Mouse (Mus musculus) cortical plate, adult 2 months (tissue): Measurements from ENCODE around the gene Fam170b.

Experiments used
- CTCF ChIP-seq: fragments of 200-500 bp; IDR thresholded peaks from 2 replicates; pipeline ENCODE4 v1.5.1; 2011; ENCODE audit warnings: mild to moderate bottlenecking, control low read depth, low read length; ENCODE audit not compliant: insufficient read depth; ENCODE audit errors: extremely low read depth
- POLR2A ChIP-seq: fragments of 200-500 bp; IDR thresholded peaks from 2 replicates; pipeline ENCODE4 v1.6.1; 2011; ENCODE audit warnings: mild to moderate bottlenecking, low read length, control low read depth; ENCODE audit not compliant: insufficient read depth; ENCODE audit errors: extremely low read depth

DNA sequence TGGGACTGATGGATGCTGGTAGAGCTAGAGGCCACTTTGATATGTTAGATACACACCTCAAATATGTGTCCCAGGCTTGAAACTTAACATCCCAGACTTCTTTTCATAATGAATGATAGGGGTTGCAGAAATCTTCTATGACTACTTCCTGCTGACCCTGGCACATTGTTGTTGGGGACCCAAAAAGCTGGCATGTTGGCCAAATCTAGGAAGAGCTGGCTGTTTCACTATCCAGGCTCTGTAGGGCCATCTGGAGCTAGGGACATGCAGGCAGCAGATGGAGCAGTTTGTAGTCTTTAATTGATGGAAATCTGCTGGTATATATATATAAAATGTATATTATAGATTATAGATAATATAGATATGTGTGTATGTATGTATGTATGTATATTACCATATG, 8.3 kb downstream of the Fam170b start:
- TF ChIP-seq CTCF (no peak), POLR2A (no peak)
